Mouse (Mus musculus): ENCODE results near the gene Hist1h2bf. TPM values are rescaled to one million over a fixed set of nuclear protein-coding genes. Genes with fewer than 3 reads are reported as not detected.
"Not testable (repeated sequence)": the region's sequence is repeated elsewhere in the genome, so short reads cannot be mapped to it uniquely, and the experiment has no call there.

The Hist1h2bf gene
- total RNA-seq, 1 experiment from 2014 or later = 569 TPM

- not testable (repeated sequence) for ATAC-seq (replicated peaks; ENCODE audit: low read depth, poor library complexity, severe bottlenecking)
Measured at GRCm38 (mm10) chr13:23591886-23592285, 17.9 kb upstream of the Hist1h2bf start.

DNA sequence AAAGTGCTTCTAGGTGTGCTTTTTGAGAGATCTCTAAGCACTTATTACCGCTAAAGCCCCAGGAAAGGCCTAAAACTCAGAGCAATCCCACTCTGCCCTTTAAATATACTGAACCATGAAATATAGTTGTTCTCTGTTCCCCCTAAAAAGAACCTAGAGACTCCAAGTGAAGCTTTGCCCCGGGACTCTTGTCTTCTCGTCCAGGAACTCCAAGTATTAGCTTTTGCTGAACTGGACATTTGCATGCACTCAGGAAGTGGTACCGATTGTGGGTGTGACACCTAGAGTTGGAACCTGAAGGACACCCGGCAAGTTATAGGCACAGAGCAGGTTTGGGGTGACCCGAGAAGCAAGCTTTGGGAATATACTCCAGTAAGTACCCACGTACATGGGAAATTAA is 17.2 kb upstream of the Hist1h2bf start:
- ATAC-seq (replicated peaks; ENCODE audit: low read depth, poor library complexity, severe bottlenecking) = no peak

DNA sequence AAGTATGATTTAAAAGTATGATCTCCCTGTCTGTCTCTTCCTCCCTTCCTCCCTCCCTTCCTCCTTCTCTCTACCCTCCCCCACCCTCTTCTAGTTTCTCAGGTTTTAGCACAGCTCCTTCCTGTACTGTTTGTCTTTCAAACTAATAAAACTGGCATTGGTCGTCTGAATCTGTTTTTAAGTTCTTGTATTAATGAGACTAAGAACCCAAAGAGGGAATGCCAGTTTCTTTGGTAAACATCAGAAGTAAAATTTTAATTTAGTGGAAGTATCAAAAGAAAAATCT is 12.9 kb upstream of the Hist1h2bf start:
- no peak for ATAC-seq (replicated peaks; ENCODE audit: low read depth, poor library complexity, severe bottlenecking)

- ATAC-seq (replicated peaks; ENCODE audit: low read depth, poor library complexity, severe bottlenecking) = no peak
Measured at GRCm38 (mm10) chr13:23586099-23586939, 12.3 kb upstream of the Hist1h2bf start.

DNA sequence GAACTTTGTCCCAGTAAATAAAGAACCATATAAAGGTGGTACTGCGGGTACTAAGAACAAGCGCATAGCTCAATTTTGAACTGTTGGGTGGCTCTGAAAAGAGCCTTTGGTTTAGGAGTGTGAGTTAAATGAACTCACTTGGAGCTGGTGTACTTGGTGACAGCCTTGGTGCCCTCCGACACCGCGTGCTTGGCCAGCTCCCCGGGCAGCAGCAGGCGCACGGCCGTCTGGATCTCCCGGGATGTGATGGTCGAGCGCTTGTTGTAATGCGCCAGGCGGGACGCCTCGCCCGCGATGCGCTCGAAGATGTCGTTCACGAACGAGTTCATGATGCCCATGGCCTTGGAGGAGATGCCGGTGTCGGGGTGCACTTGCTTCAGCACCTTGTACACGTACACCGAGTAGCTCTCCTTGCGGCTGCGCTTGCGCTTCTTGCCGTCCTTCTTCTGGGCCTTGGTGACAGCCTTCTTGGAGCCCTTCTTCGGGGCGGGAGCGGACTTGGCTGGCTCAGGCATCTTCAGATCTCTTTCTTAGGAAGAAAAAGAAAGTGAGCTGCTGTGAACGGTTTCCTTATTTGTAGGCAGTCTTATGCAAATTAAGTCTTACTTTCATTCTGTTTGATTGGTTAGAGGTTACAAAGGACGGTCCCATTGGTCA is 11.6 kb upstream of the Hist1h2bf start:
- peak; percentile 67 for ATAC-seq (replicated peaks; ENCODE audit: low read depth, poor library complexity, severe bottlenecking)

- peak; percentile 9; the same call in 1 of the 2 replicates for ATAC-seq (replicated peaks; ENCODE audit: low read depth, poor library complexity, severe bottlenecking)
Measured at GRCm38 (mm10) chr13:23585029-23585441, 11.0 kb upstream of the Hist1h2bf start.

DNA sequence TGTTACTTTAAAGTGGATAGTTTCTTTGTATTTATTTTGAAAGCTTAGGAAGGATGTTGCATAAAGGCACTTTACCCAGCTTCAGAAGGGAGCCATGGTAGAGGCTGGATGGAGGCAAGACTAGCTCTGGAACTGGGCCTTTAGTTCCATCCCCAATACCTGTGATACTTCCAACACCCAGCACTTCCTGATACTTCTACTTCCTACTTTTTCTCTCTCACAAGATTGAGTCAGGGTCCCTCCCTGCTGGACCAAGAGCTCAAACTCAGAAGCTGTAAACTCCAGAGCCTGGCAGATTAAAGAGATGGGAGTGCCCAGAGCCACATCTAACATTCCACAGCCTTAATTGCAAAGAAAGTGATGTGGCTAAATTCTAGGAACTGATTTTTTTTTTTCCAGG is 10.3 kb upstream of the Hist1h2bf start:
- no peak for ATAC-seq (replicated peaks; ENCODE audit: low read depth, poor library complexity, severe bottlenecking)

DNA sequence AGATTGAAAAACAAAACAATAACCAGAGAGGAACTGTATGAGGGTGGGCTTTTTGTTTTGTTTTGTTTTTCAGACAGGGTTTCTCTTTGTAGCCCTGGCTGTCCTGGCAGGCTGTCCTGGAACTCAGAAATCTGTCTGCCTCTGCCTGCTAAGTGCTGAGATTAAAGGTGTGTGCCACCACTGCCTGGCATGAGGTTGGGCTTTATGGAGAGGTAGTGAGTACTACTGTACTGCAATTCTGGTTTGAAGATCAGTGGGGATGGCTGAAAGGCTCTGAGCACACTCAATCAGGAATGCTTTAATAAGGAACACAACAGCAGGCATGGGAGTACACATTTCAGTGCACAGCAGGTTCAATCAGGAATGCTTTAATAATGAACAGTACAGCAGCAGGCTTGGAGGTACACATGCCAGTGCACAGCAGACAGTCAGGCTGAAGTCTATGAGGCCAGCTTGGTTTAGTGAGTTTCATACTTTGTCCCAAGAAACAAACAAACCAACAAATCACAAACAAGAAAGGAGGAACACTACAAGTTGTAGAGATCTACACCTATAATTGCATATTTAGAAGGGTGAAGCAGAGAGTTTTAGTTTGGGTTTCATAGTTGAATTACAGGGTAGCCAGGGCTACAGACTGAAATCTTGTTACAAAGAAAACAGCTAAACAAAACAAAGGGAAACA is 9.5 kb upstream of the Hist1h2bf start:
- no peak for ATAC-seq (replicated peaks; ENCODE audit: low read depth, poor library complexity, severe bottlenecking)

GRCm38 (mm10) chr13:23582219-23583056 is 8.4 kb upstream of the Hist1h2bf start:
- peak; percentile 4; the same call in 1 of the 2 replicates for ATAC-seq (replicated peaks; ENCODE audit: low read depth, poor library complexity, severe bottlenecking)

- ATAC-seq (replicated peaks; ENCODE audit: low read depth, poor library complexity, severe bottlenecking) = peak; percentile 70
Measured at GRCm38 (mm10) chr13:23581408-23582218, 7.6 kb upstream of the Hist1h2bf start, which contains the start of gene Hist1h4d. TSS of gene Hist1h4d (plus strand) at chr13:23581598.

DNA sequence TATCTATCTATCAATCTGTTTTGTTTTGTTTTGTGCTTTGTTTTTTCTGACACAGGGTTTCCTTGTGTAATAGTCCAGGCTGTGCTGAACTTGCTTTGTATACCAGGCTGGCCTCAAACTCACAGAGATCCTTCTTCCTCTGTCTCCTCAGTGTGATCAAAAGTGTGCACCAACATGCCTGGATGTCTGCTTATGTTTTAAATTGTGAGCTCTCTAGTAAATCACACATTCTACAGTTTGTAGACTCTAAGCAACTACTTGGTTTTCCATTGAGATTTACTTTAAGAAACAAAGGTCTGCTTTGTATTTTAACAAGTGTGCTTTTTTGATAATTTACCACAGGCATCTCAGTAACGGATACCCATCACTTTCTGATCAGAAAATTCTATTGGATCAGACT is 3.8 kb upstream of the Hist1h2bf start:
- no peak for ATAC-seq (replicated peaks; ENCODE audit: low read depth, poor library complexity, severe bottlenecking)

DNA sequence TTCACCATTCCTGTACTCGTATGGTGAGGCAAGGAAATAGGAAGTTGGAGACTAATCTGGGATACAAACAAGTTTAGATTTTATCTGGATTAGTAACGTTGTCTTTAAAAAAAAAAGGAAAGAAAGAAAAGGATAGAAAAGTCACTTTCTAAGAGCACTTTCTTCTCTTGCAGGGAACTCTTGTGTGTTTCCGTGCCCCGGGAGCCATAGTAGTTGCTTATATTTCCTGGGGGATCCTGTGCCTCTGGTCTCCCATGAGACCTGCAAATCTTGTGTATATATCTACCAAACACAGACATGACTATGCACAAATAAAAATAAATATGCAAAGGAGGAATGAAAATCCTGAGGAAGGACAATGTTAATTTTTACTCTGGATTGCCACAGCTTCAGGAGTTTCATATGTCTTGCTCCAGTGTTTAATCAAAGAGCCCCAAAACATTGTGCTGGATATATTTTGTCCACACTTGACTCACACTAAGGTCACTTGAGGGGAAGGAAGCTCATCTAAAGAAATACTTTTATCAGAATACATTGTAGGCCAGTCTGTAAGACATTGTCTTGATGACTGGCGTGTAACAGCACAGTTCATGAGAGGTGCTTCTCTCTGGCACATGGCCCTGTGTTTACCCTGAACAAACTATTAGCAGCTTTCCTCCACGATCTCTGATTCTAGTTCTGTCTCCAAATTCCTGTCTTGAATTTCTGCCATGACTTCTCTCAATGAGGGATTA is 3.1 kb upstream of the Hist1h2bf start:
- no peak for ATAC-seq (replicated peaks; ENCODE audit: low read depth, poor library complexity, severe bottlenecking)

GRCm38 (mm10) chr13:23576351-23576881 is 2.4 kb upstream of the Hist1h2bf start:
- ATAC-seq (replicated peaks; ENCODE audit: low read depth, poor library complexity, severe bottlenecking) = no peak

DNA sequence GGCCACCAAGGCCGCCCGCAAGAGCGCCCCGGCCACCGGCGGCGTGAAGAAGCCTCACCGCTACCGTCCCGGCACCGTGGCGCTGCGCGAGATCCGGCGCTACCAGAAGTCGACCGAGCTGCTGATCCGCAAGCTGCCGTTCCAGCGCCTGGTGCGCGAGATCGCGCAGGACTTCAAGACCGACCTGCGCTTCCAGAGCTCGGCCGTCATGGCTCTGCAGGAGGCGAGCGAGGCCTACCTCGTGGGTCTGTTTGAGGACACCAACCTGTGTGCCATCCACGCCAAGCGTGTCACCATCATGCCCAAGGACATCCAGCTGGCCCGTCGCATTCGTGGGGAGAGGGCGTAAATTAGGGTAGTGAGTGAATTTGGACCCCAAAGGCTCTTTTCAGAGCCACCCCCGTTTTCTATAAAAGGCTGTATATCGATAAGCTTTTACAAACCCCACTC is 1.9 kb upstream of the Hist1h2bf start:
- ATAC-seq (replicated peaks; ENCODE audit: low read depth, poor library complexity, severe bottlenecking) = not testable (repeated sequence)

GRCm38 (mm10) chr13:23575271-23575851 is 1.4 kb upstream of the Hist1h2bf start, which contains the start of gene Hist1h3d:
TSS of gene Hist1h3d (plus strand) at chr13:23575763.
- ATAC-seq (replicated peaks; ENCODE audit: low read depth, poor library complexity, severe bottlenecking) = peak; percentile 42

DNA sequence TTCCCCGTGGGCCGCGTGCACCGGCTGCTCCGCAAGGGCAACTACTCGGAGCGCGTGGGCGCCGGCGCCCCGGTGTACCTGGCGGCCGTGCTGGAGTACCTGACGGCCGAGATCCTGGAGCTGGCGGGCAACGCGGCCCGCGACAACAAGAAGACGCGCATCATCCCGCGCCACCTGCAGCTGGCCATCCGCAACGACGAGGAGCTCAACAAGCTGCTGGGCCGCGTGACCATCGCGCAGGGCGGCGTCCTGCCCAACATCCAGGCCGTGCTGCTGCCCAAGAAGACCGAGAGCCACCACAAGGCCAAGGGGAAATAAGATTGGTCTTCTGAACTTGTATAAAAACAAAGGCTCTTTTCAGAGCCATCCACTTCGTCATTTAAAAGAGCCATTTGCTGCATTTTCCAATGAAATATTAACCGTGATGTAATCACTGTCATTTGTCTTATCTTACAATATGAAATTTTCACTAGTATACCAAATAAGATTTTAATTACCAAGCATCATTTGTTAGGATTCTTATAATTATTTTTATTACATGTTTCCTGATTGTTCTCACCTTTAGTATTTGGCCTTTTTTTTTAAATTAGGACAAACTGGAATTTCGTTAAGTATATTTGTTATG is 662 bp upstream of the Hist1h2bf start:
- not testable (repeated sequence) for ATAC-seq (replicated peaks; ENCODE audit: low read depth, poor library complexity, severe bottlenecking)

Measured in common myeloid progenitor, adult 5-6 weeks (primary cell).